Mouse (Mus musculus): ENCODE data around the gene Parg. TPM values are rescaled to one million over a fixed set of nuclear protein-coding genes. Genes with fewer than 3 reads are reported as not detected.

Gene Parg
- polyA plus RNA-seq, 1 experiment from 2014 or later: 15.7 TPM

DNA sequence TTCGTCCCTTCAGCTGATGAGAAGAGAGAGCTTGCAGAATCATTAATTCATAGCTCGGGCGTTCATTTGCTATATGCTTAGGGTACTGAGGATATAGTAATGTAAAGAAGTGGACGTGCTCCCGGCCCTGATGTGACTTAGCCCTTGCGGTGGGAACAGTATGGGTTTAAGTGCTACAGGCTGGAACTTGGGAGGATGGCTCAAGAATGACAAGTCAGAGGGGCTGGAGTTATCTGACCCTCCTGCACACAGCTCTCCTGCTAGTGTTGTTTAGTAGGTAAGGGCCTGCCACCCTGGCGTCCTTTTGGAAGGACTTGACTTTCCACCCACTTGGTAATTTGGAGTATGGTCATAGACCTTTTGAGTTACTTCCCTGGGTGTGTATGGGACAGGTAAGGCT is 41.2 kb upstream of the Parg start:
- H3K27me3 ChIP-seq (replicated peaks; ENCODE audit: control insufficient read depth, insufficient read depth, low read length): no peaks in the 10 kb centered on the region
- peak overlapping the region; percentile 77 for H3K4me2 ChIP-seq (replicated peaks; ENCODE audit: low read depth)
- no peaks in the 10 kb centered on the region for H3K4me1 ChIP-seq (replicated peaks; ENCODE audit: control insufficient read depth, insufficient read depth, low read length)
- no peak for ATAC-seq
- peak overlapping the region; percentile 97 for H3K9ac ChIP-seq (ENCODE audit: low read depth, low read length)
- no peak for TF ChIP-seq CTCF (IDR thresholded peaks at IDR 0.05; ENCODE audit: low read depth)
- no peaks in the 10 kb centered on the region; the same call in 1 of the 2 replicates for H3K36me3 ChIP-seq (ENCODE audit: control insufficient read depth, insufficient read depth)
- H3K27ac ChIP-seq (ENCODE audit: low read depth, low read length): peak overlapping the region; percentile 99
- no peaks in the 10 kb centered on the region for H3K9me3 ChIP-seq (ENCODE audit: control insufficient read depth)
- peak overlapping the region; percentile 88 for H3K4me3 ChIP-seq (ENCODE audit: low read depth, low read length)
- 9% methylated on average over 7 of the region's 7 CpGs for WGBS

DNA sequence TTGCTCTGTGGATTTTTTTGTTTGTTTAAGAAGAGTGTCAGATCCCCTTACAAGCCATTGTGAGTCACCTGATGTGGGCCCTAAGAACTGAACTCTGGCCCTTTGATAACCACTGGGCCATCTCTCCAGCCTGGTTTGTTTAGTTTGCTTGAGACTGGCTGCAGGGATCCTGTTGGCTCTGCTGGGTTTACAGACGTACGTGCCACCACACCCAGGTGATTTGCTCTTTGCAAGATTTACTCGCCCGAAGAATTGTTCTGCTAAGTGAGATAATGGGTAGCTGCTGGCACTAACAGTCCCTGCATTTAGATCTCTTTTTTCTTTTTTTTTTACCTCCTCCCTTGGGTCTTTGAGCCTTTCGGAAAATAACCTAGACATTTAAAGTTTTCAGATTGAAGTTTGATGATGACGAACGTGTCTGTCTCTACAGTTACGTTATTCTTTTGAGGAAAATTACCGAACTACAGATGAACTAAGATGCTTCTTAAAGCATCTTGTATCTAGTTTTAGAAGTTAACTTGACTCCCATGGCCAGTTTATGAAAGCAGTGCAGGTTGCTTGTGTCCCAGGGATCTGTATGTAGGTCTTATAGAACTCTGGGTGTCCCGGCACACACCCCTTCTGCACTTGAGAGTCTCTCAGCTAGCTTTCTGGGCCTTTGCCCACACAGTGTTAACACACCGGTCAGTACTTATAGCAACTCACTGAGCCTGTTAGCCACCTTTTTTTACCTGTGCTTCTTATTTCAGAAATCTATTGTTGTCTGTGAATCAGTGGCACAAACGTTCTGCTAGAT is 40.5 kb upstream of the Parg start:
- 43% methylated on average over 12 of the region's 12 CpGs for WGBS
- Histone ChIP-seq H3K27ac (ENCODE audit: low read depth, low read length) (peak overlapping the region; percentile 99), H3K9ac (ENCODE audit: low read depth, low read length) (peak overlapping the region; percentile 31), H3K4me2 (replicated peaks; ENCODE audit: low read depth) (peak overlapping the region; percentile 77), H3K4me1 (replicated peaks; ENCODE audit: control insufficient read depth, insufficient read depth, low read length) (no peaks in the 10 kb centered on the region), H3K9me3 (ENCODE audit: control insufficient read depth) (no peaks in the 10 kb centered on the region), H3K4me3 (ENCODE audit: low read depth, low read length) (peak overlapping the region; percentile 88), H3K27me3 (replicated peaks; ENCODE audit: control insufficient read depth, insufficient read depth, low read length) (no peaks in the 10 kb centered on the region), H3K36me3 (ENCODE audit: control insufficient read depth, insufficient read depth) (no peaks in the 10 kb centered on the region; the same call in 1 of the 2 replicates)
- TF ChIP-seq CTCF (IDR thresholded peaks at IDR 0.05; ENCODE audit: low read depth): no peak
- peak; percentile 41 for ATAC-seq

DNA sequence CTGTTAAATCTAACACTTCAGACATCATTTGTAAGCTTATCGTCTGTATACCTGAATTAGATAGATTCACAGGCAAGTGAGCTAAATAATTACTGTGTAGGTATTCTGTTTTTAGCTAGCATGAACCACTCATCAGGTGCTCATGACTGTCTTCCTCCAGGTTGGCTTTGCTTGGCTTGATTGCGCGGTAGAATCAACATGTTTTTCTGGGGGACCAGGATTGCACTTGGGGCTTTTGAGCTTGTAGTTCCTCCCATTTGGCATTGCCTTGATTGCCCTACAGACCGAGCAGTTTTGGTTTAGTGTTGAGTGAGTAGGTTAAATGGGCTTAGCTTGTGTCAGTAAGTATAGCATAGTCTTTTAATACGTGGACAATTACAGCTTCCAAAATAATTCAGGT is 39.5 kb upstream of the Parg start:
- Histone ChIP-seq H3K36me3 (ENCODE audit: control insufficient read depth, insufficient read depth) (no peaks in the 10 kb centered on the region; the same call in 1 of the 2 replicates), H3K9ac (ENCODE audit: low read depth, low read length) (no peak overlapping the region), H3K9me3 (ENCODE audit: control insufficient read depth) (no peaks in the 10 kb centered on the region), H3K27ac (ENCODE audit: low read depth, low read length) (peak overlapping the region; percentile 99), H3K4me3 (ENCODE audit: low read depth, low read length) (0 out of 2 replicates have a peak overlapping the region, but pooled peaks have one; percentile 88), H3K4me1 (replicated peaks; ENCODE audit: control insufficient read depth, insufficient read depth, low read length) (no peaks in the 10 kb centered on the region), H3K27me3 (replicated peaks; ENCODE audit: control insufficient read depth, insufficient read depth, low read length) (no peaks in the 10 kb centered on the region), H3K4me2 (replicated peaks; ENCODE audit: low read depth) (peak overlapping the region; percentile 77)
- no peak for TF ChIP-seq CTCF (IDR thresholded peaks at IDR 0.05; ENCODE audit: low read depth)
- ATAC-seq: no peak
- 69% methylated on average over 5 of the region's 5 CpGs for WGBS

DNA sequence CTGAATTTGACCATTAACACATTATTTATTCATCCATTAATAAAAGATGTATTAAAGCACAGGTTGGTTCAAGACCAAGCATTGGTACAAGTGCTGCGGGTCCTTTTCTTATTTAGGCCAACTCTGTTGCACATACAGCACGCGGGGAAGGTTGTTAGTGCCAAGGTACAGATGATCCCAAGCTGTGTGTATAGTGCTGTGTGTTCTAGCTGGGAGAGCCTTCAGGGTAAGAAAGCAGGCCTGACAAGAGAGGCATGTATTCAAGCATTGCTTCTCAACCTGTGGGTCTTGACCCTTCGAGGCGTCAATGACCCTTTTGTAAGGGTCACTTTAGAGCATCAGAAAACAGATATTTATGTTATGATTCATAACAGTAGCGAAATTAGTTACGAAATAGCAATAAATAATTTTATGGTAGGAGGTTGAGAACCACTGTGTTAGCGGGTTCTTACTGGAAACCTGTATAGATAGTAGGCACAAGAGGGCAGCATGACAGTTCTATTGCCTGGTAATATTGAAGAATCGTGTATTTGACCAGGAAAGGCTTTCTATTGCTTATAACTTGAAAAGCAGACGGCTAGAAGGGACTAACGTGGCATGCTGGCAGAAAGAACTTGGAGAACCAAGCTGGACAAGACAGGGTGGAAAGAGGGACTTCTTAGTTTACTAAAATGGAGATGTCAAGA is 38.4 kb upstream of the Parg start:
- no peak overlapping the region for H3K9ac ChIP-seq (ENCODE audit: low read depth, low read length)
- no peak for ATAC-seq
- peak; percentile 53 for TF ChIP-seq CTCF (IDR thresholded peaks at IDR 0.05; ENCODE audit: low read depth)
- 40% methylated on average over 11 of the region's 11 CpGs for WGBS
- H3K4me2 ChIP-seq (replicated peaks; ENCODE audit: low read depth): peak overlapping the region; percentile 77
- no peaks in the 10 kb centered on the region for H3K9me3 ChIP-seq (ENCODE audit: control insufficient read depth)
- no peaks in the 10 kb centered on the region for H3K27me3 ChIP-seq (replicated peaks; ENCODE audit: control insufficient read depth, insufficient read depth, low read length)
- no peaks in the 10 kb centered on the region; the same call in 1 of the 2 replicates for H3K36me3 ChIP-seq (ENCODE audit: control insufficient read depth, insufficient read depth)
- H3K27ac ChIP-seq (ENCODE audit: low read depth, low read length): peak overlapping the region; percentile 99
- no peak overlapping the region for H3K4me3 ChIP-seq (ENCODE audit: low read depth, low read length)
- no peaks in the 10 kb centered on the region for H3K4me1 ChIP-seq (replicated peaks; ENCODE audit: control insufficient read depth, insufficient read depth, low read length)

DNA sequence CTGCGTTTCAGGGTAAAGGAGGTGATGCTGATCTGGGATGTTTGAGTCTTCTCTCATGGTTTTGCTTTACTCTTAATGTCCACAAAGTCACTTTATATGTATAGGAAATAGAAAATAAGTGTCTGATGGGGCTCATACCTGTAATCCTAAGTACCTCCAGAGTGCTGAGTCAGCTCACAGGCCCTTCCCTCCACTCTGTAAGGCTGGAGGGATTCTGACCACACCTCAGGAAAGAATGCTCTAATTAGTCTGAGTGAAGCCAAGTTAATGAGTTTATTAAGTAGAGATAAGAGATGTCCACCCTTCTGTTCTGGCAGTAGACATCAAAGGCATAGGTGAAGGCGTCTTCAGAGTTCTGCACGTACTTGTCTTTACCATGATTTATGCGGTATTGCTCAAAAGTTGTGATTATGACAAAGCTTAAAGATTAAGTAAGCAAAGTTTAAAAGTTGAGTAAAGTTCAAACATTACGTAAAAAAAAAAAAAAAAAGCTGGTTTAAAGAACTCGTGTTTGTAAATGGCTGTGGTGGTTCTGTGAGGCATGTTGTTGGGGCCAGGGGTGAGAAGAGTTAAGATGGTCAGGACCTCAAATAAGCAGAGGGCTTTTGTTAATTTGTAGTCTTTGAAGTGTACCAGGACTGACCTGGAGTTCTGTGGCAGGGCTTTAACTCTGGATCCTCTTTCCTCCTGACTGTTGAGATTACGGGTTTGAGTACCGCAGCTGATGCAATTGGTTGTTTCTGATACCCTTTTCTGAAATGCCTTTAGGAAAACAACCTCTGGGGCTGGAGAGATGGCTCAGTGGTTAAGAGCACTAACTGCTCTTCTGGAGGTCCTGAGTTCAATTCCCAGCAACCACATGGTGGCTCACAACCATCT is 37.3 kb upstream of the Parg start:
- WGBS: 38% methylated on average over 8 of the region's 8 CpGs
- peak overlapping the region; percentile 99 for H3K27ac ChIP-seq (ENCODE audit: low read depth, low read length)

More for the DNA sequence above, 37.3 kb upstream of the Parg start:
- peak; percentile 61 for ATAC-seq
- H3K9ac ChIP-seq (ENCODE audit: low read depth, low read length): no peak overlapping the region
- H3K4me3 ChIP-seq (ENCODE audit: low read depth, low read length): peak overlapping the region; percentile 45; the same call in 1 of the 2 replicates
- no peaks in the 10 kb centered on the region for H3K27me3 ChIP-seq (replicated peaks; ENCODE audit: control insufficient read depth, insufficient read depth, low read length)
- no peak for TF ChIP-seq CTCF (IDR thresholded peaks at IDR 0.05; ENCODE audit: low read depth)
- H3K36me3 ChIP-seq (ENCODE audit: control insufficient read depth, insufficient read depth): no peaks in the 10 kb centered on the region; the same call in 1 of the 2 replicates
- peak overlapping the region; percentile 86 for H3K4me2 ChIP-seq (replicated peaks; ENCODE audit: low read depth)
- H3K9me3 ChIP-seq (ENCODE audit: control insufficient read depth): no peaks in the 10 kb centered on the region
- H3K4me1 ChIP-seq (replicated peaks; ENCODE audit: control insufficient read depth, insufficient read depth, low read length): no peaks in the 10 kb centered on the region

Measured in intestine, postnatal 0 days (tissue).